Mouse (Mus musculus) testis, postnatal 14 days (tissue): ENCODE data around the gene Krt5.
"Not testable (repeated sequence)": the region's sequence is repeated elsewhere in the genome, so short reads cannot be mapped to it uniquely, and the experiment has no call there.

Experiments
- DNase-seq: peaks from one replicate; pipeline ENCODE4 v3.0.0; 2021; ENCODE audit warnings: low spot score

Krt5 gene

GRCm38 (mm10) chr15:101712720-101713119 is at the start of gene Krt5:
TSS of gene Krt5 (minus strand) at chr15:101712898.
- no peak for DNase-seq

GRCm38 (mm10) chr15:101742711-101743110 is 30.0 kb upstream of the Krt5 start, which contains the start of gene Krt71:
TSS of gene Krt71 (minus strand) at chr15:101743109.
- no peak for DNase-seq

GRCm38 (mm10) chr15:101737786-101738185 is 25.1 kb upstream of the Krt5 start:
- DNase-seq: no peak

GRCm38 (mm10) chr15:101730653-101731052 is 18.0 kb upstream of the Krt5 start:
- no peak for DNase-seq

- no peak for DNase-seq
Measured at GRCm38 (mm10) chr15:101724686-101725085, 12.0 kb upstream of the Krt5 start.

GRCm38 (mm10) chr15:101715831-101716230 is 3.1 kb upstream of the Krt5 start:
- DNase-seq: no peak

GRCm38 (mm10) chr15:101714356-101714755 is 1.7 kb upstream of the Krt5 start:
- no peak for DNase-seq

GRCm38 (mm10) chr15:101713731-101714130 is 1.0 kb upstream of the Krt5 start:
- DNase-seq: no peak

GRCm38 (mm10) chr15:101708683-101709082 is 4.0 kb downstream of the Krt5 start:
- DNase-seq: no peak

- no peak for DNase-seq
Measured at GRCm38 (mm10) chr15:101707454-101707853, 5.2 kb downstream of the Krt5 start.

GRCm38 (mm10) chr15:101704066-101704465 is 8.6 kb downstream of the Krt5 start:
- DNase-seq: no peak

- DNase-seq: no peak
Measured at GRCm38 (mm10) chr15:101702380-101702779, 10.3 kb downstream of the Krt5 start.

GRCm38 (mm10) chr15:101699866-101700265 is 12.8 kb downstream of the Krt5 start:
- no peak for DNase-seq

- DNase-seq: no peak
Measured at GRCm38 (mm10) chr15:101699192-101699591, 13.5 kb downstream of the Krt5 start.

GRCm38 (mm10) chr15:101697326-101698188 is 15.1 kb downstream of the Krt5 start:
- no peak for DNase-seq

GRCm38 (mm10) chr15:101694207-101694606 is 18.5 kb downstream of the Krt5 start, which contains the start of gene Krt6a:
TSS of gene Krt6a (minus strand) at chr15:101694307.
- DNase-seq: no peak

GRCm38 (mm10) chr15:101690460-101690859 is 22.2 kb downstream of the Krt5 start:
- DNase-seq: not testable (repeated sequence)

GRCm38 (mm10) chr15:101688161-101688560 is 24.5 kb downstream of the Krt5 start:
- no peak for DNase-seq

GRCm38 (mm10) chr15:101680187-101680586 is 32.5 kb downstream of the Krt5 start, which contains the start of gene Krt6b:
TSS of gene Krt6b (minus strand) at chr15:101680287.
- DNase-seq: no peak

- no peak for DNase-seq
Measured at GRCm38 (mm10) chr15:101675978-101676377, 36.7 kb downstream of the Krt5 start.
